Mouse (Mus musculus): ENCODE results near the gene Dusp19.

- TF ChIP-seq POLR2A (IDR thresholded peaks at IDR 0.05; ENCODE audit: low read depth, low read length) (no peak), CTCF (IDR thresholded peaks at IDR 0.05; ENCODE audit: borderline replicate concordance, insufficient read depth, low read length) (no peak)
These were observed 5.1 kb downstream of the Dusp19 start for GRCm38 (mm10) chr2:80621921-80622320.
